Mouse (Mus musculus): ENCODE measurements around the gene Slc6a15.

Gene Slc6a15

GRCm38 (mm10) chr10:103367371-103368295, at the start of gene Slc6a15:
Slc6a15 (plus strand) TSS chr10:103367783.
- no peak for DNase-seq (ENCODE audit: extremely low spot score, low read depth, low spot score)

GRCm38 (mm10) chr10:103321941-103322340, 45.6 kb upstream of the Slc6a15 start:
- no peak for DNase-seq (ENCODE audit: extremely low spot score, low read depth, low spot score)

- DNase-seq (ENCODE audit: extremely low spot score, low read depth, low spot score), result no peak
These were observed 44.2 kb upstream of the Slc6a15 start for GRCm38 (mm10) chr10:103323386-103323785.

GRCm38 (mm10) chr10:103334306-103334705, 33.3 kb upstream of the Slc6a15 start:
- DNase-seq (ENCODE audit: extremely low spot score, low read depth, low spot score), result no peak

- DNase-seq (ENCODE audit: extremely low spot score, low read depth, low spot score), result no peak
These were observed 27.7 kb upstream of the Slc6a15 start for GRCm38 (mm10) chr10:103339928-103340327.

GRCm38 (mm10) chr10:103346797-103347196, 20.8 kb upstream of the Slc6a15 start:
- no peak for DNase-seq (ENCODE audit: extremely low spot score, low read depth, low spot score)

- no peak for DNase-seq (ENCODE audit: extremely low spot score, low read depth, low spot score)
These were observed 905 bp downstream of the Slc6a15 start for GRCm38 (mm10) chr10:103368296-103369080.

- no peak for DNase-seq (ENCODE audit: extremely low spot score, low read depth, low spot score)
These were observed 1.5 kb downstream of the Slc6a15 start for GRCm38 (mm10) chr10:103369081-103369420.

GRCm38 (mm10) chr10:103402171-103402570, 34.6 kb downstream of the Slc6a15 start:
- peak; percentile 47 for DNase-seq (ENCODE audit: extremely low spot score, low read depth, low spot score)

GRCm38 (mm10) chr10:103427717-103428116, 60.1 kb downstream of the Slc6a15 start:
- no peak for DNase-seq (ENCODE audit: extremely low spot score, low read depth, low spot score)

- no peak for DNase-seq (ENCODE audit: extremely low spot score, low read depth, low spot score)
These were observed 75.0 kb downstream of the Slc6a15 start for GRCm38 (mm10) chr10:103442588-103442987.

- peak; percentile 74 for DNase-seq (ENCODE audit: extremely low spot score, low read depth, low spot score)
These were observed 75.5 kb downstream of the Slc6a15 start for GRCm38 (mm10) chr10:103443070-103443469.

- DNase-seq (ENCODE audit: extremely low spot score, low read depth, low spot score), result no peak
These were observed 80.8 kb downstream of the Slc6a15 start for GRCm38 (mm10) chr10:103448340-103448739.

GRCm38 (mm10) chr10:103457896-103458295, 90.3 kb downstream of the Slc6a15 start:
- DNase-seq (ENCODE audit: extremely low spot score, low read depth, low spot score), result no peak

All from hindlimb bud, embryonic 11.5 days (tissue).